Mouse (Mus musculus) small intestine, adult 2 months (tissue): ENCODE measurements at regions not wholly inside any gene's neighbourhood (a gene's known extent, or its start where the extent isn't known, plus 50 kb on each side); places are given as distances from the start of the nearest gene placed in this dataset.

ENCODE experiments used
- H3K27ac ChIP-seq: fragments of 200-500 bp; 2 replicates; pipeline ENCODE4 v1.5.1; 2012; ENCODE audit warnings: low read depth, low read length, control low read depth, inconsistent platforms; ENCODE audit not compliant: insufficient read depth
- H3K27me3 ChIP-seq: fragments of 200-500 bp; 2 replicates; pipeline ENCODE4 v1.6.1; 2012; ENCODE audit warnings: mild to moderate bottlenecking, moderate library complexity, low read length, inconsistent platforms; ENCODE audit not compliant: control insufficient read depth, insufficient read depth
- H3K36me3 ChIP-seq: fragments of 200-500 bp; 2 replicates; pipeline ENCODE4 v1.6.1; 2012; ENCODE audit warnings: mild to moderate bottlenecking, low read length, control low read depth, inconsistent platforms; ENCODE audit not compliant: control insufficient read depth, insufficient read depth
- H3K4me1 ChIP-seq: fragments of 200-500 bp; 2 replicates; pipeline ENCODE4 v1.6.1; 2012; ENCODE audit warnings: low read length, inconsistent platforms, mixed read lengths; ENCODE audit not compliant: control insufficient read depth, insufficient read depth, insufficient read length
- H3K4me3 ChIP-seq: fragments of 200-500 bp; 2 replicates; pipeline ENCODE4 v1.5.1; 2012; ENCODE audit warnings: low read depth, mild to moderate bottlenecking, control low read depth, inconsistent platforms, low read length, moderate library complexity
- CTCF ChIP-seq: fragments of 200-500 bp; IDR thresholded peaks from 2 replicates; pipeline ENCODE4 v1.5.1; 2012; ENCODE audit warnings: low read depth, mild to moderate bottlenecking, control low read depth, inconsistent platforms, low read length, moderate library complexity, mixed read lengths; ENCODE audit not compliant: insufficient replicate concordance, insufficient read length; ENCODE audit errors: extremely low read depth
- POLR2A ChIP-seq: fragments of 200-500 bp; IDR thresholded peaks from 2 replicates; pipeline ENCODE4 v1.6.1; 2012; ENCODE audit warnings: low read depth, mild to moderate bottlenecking, control low read depth, inconsistent platforms, low read length, moderate library complexity
- WGBS: fragments of 180-500 bp; shearing (Covaris S2); methylation state at CpG from one replicate; pipeline ENCODE4 v1.1.7; 2018; 5-methylcytosine and 5-hydroxymethylcytosine counted together

DNA sequence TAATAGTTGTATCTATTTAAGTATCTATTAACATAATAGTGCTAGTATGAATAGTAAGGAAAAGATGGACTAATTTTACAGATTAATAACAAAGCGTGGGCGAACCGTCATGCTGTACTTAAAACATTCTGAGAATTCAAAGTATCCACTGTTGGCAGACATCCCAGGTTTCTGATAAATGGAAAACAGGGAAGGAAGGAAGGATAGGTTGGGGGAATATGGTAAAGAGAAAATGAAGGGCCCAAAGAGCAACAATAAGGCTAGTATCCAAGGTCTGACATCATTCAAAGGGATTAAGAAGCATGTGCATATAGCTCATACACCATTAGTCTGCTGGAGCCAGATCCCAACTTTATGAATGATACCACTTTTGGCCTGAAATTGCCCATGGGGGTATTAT, 572.0 kb upstream of the Pdzrn3 start:
- H3K27me3 ChIP-seq: no peaks in the 10 kb centered on the region
- WGBS: 76% methylated on average over 3 of the region's 3 CpGs
- H3K4me3 ChIP-seq: no peak overlapping the region
- no peaks in the 10 kb centered on the region for H3K4me1 ChIP-seq
- no peaks in the 10 kb centered on the region for H3K36me3 ChIP-seq
- TF ChIP-seq POLR2A: no peak
- TF ChIP-seq CTCF: no peak
- no peak overlapping the region for H3K27ac ChIP-seq

- TF ChIP-seq POLR2A (no peak), CTCF (no peak)
- Histone ChIP-seq H3K4me3 (no peak overlapping the region), H3K27me3 (no peaks in the 10 kb centered on the region), H3K27ac (no peak overlapping the region), H3K36me3 (no peaks in the 10 kb centered on the region), H3K4me1 (no peaks in the 10 kb centered on the region)
- 94% methylated on average over 2 of the region's 2 CpGs for WGBS
Measured at GRCm38 (mm10) chr6:101948950-101949349, 571.3 kb upstream of the Pdzrn3 start.

- H3K36me3 ChIP-seq: no peaks in the 10 kb centered on the region
- no peaks in the 10 kb centered on the region for H3K27me3 ChIP-seq
- WGBS: 72% methylated on average over 3 of the region's 3 CpGs
- no peaks in the 10 kb centered on the region for H3K4me1 ChIP-seq
- no peak overlapping the region for H3K4me3 ChIP-seq
- TF ChIP-seq CTCF: no peak
- no peak for TF ChIP-seq POLR2A
- H3K27ac ChIP-seq: no peak overlapping the region
Measured at GRCm38 (mm10) chr6:101940266-101940866, 562.7 kb upstream of the Pdzrn3 start.

DNA sequence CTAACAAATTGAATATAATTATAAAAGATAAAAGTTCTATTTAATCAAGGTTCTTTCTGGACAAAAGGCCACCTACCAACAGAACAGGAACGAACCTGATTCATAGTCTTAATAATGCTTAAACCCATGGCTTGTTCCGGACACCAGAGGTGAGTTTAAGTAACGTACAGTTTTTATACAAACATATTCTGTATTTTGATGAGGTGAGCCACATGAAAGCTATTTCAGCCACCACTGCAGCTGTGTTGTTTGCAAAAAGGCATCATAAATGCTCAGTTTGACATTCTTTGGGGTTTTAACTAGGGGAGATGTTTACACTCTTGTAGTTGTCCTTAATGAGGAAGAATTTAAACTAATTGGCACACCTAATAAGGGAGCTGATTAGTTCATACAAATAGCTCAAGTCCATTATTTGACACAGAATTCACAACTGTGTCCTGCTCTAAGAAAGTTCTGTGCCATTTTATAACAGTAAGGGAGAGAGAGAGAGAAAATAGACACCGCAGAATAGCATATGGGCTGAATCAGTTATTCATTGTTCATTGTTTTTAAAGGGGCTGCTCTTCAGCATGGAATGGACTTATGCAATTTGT, 560.8 kb upstream of the Pdzrn3 start:
- H3K4me1 ChIP-seq: no peaks in the 10 kb centered on the region
- no peaks in the 10 kb centered on the region for H3K27me3 ChIP-seq
- H3K36me3 ChIP-seq: no peaks in the 10 kb centered on the region
- H3K4me3 ChIP-seq: no peak overlapping the region
- H3K27ac ChIP-seq: no peak overlapping the region
- 86% methylated on average over 4 of the region's 4 CpGs for WGBS
- TF ChIP-seq CTCF (no peak), POLR2A (no peak)

DNA sequence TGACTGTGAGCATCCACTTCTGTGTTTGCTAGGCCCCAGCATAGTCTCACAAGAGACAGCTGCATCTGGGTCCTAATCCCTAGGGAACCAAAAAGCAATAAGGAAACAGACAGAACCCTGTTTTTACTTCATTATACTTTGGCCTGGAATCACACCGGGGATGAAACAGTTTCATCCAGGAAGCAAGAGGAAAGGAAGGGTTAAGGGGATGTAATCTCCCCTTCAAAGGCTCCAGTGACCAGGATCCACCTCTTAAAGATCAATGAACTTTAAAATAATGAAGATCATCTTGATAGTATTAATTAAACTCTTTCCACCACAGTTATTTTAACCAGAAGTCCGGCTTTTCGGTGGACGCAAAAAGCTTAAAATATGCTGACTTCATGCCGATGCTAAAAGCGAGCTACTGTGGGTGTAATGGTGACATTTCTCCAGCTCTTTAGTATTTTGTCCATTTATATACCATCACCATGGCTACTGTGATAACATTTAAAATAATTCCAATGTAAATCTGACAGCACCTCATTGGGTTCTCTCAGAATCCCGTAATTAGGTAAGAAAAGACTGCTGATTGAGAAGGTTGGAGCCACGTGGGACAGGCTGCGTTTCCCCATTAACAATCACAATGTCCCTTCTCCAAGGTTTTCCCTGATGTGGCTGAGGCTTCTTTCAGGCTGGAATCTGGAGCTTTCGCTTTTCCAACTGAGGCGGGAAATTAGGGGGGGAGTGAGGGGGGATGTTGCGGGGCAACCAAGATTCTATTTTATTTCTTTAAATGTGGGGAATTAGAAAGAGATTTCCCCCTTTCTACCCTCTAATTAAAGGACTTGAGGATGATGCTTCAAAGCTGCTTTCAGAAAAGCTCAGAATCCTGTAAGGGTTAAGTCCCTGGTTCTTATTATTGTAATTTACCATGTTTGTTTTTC, 560.0 kb upstream of the Pdzrn3 start:
- no peaks in the 10 kb centered on the region for H3K4me1 ChIP-seq
- 83% methylated on average over 12 of the region's 12 CpGs for WGBS
- H3K4me3 ChIP-seq: no peak overlapping the region
- TF ChIP-seq POLR2A (no peak), CTCF (no peak)
- no peak overlapping the region for H3K27ac ChIP-seq
- no peaks in the 10 kb centered on the region for H3K36me3 ChIP-seq
- H3K27me3 ChIP-seq: no peaks in the 10 kb centered on the region

DNA sequence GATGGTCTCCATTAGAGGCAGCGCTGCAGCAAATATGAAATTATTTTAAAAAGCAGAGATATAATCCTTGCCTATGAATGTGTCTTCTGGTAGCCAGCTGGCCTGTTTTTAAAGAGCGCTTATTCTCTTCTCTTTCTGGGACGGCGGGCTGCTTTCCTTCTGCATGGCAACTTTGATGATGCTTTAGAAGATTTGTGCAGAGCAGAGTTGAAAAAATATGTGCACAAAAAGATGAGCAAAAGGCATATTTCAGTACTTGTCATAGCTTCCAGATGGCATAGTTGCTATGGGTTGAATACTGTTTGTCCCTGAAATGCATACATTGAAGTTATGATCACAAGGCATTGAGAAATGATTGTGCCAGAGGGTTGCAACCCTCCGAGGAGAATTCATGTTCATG, 554.1 kb upstream of the Pdzrn3 start:
- WGBS: 92% methylated on average over 5 of the region's 5 CpGs

GRCm38 (mm10) chr6:101921686-101922085, 544.0 kb upstream of the Pdzrn3 start:
- Histone ChIP-seq H3K27ac (no peak overlapping the region), H3K36me3 (no peaks in the 10 kb centered on the region), H3K27me3 (no peaks in the 10 kb centered on the region), H3K4me3 (no peak overlapping the region), H3K4me1 (no peaks in the 10 kb centered on the region)
- TF ChIP-seq CTCF (no peak), POLR2A (no peak)
- 66% methylated on average over 4 of the region's 4 CpGs for WGBS

More for the DNA sequence above, 554.1 kb upstream of the Pdzrn3 start:
- H3K4me1 ChIP-seq: no peaks in the 10 kb centered on the region
- H3K27me3 ChIP-seq: no peaks in the 10 kb centered on the region
- H3K36me3 ChIP-seq: no peaks in the 10 kb centered on the region
- H3K27ac ChIP-seq: no peak overlapping the region
- H3K4me3 ChIP-seq: no peak overlapping the region
- TF ChIP-seq POLR2A (no peak), CTCF (no peak)

GRCm38 (mm10) chr6:101921186-101921585, 543.5 kb upstream of the Pdzrn3 start:
- Histone ChIP-seq H3K4me1 (no peaks in the 10 kb centered on the region), H3K27ac (no peak overlapping the region), H3K4me3 (no peak overlapping the region), H3K36me3 (no peaks in the 10 kb centered on the region), H3K27me3 (no peaks in the 10 kb centered on the region)
- TF ChIP-seq POLR2A (no peak), CTCF (no peak)
